Mouse (Mus musculus) ovary, postnatal 14 days (tissue): ENCODE data around the gene Mark4.

Experiments used
- DNase-seq: peaks from one replicate; pipeline ENCODE4 v3.0.0; 2022; ENCODE audit warnings: low spot score

Gene Mark4

GRCm38 (mm10) chr7:19458591-19459111 lies at the start of gene Mark4:
Mark4 (minus strand) TSS chr7:19458821.
- DNase-seq = peak; percentile 71

- no peak for DNase-seq
Observed at GRCm38 (mm10) chr7:19507612-19507981, 49.0 kb upstream of the Mark4 start.

- no peak for DNase-seq
Observed at GRCm38 (mm10) chr7:19506969-19507611, 48.5 kb upstream of the Mark4 start.

GRCm38 (mm10) chr7:19506326-19506725 lies 47.7 kb upstream of the Mark4 start:
- no peak for DNase-seq

- DNase-seq = peak; percentile 51
Observed at GRCm38 (mm10) chr7:19503481-19504068, 45.0 kb upstream of the Mark4 start.

GRCm38 (mm10) chr7:19501658-19502057 lies 43.0 kb upstream of the Mark4 start:
- no peak for DNase-seq

GRCm38 (mm10) chr7:19500420-19501363 lies 42.1 kb upstream of the Mark4 start:
- DNase-seq = no peak

GRCm38 (mm10) chr7:19498326-19498725 lies 39.7 kb upstream of the Mark4 start:
- DNase-seq = no peak

- no peak for DNase-seq
Observed at GRCm38 (mm10) chr7:19496214-19496555, 37.6 kb upstream of the Mark4 start.

GRCm38 (mm10) chr7:19495521-19496213 lies 37.0 kb upstream of the Mark4 start:
- peak; percentile 54 for DNase-seq

GRCm38 (mm10) chr7:19494751-19495474 lies 36.3 kb upstream of the Mark4 start:
- no peak for DNase-seq

GRCm38 (mm10) chr7:19491731-19492130 lies 33.1 kb upstream of the Mark4 start:
- no peak for DNase-seq

- DNase-seq = no peak
Observed at GRCm38 (mm10) chr7:19489525-19489924, 30.9 kb upstream of the Mark4 start.

- DNase-seq = no peak
Observed at GRCm38 (mm10) chr7:19486549-19486948, 27.9 kb upstream of the Mark4 start.

- DNase-seq = no peak
Observed at GRCm38 (mm10) chr7:19485488-19485887, 26.9 kb upstream of the Mark4 start.

- no peak for DNase-seq
Observed at GRCm38 (mm10) chr7:19483281-19483680, 24.7 kb upstream of the Mark4 start.

GRCm38 (mm10) chr7:19477624-19478384 lies 19.2 kb upstream of the Mark4 start:
- no peak for DNase-seq

GRCm38 (mm10) chr7:19477084-19477483 lies 18.5 kb upstream of the Mark4 start:
- DNase-seq = no peak

GRCm38 (mm10) chr7:19473875-19474443 lies 15.3 kb upstream of the Mark4 start:
- DNase-seq = peak; percentile 63

- no peak for DNase-seq
Observed at GRCm38 (mm10) chr7:19472403-19472802, 13.8 kb upstream of the Mark4 start.
